In genomic region chr5:90590676-90591075, GRCm38 (mm10) we compare ENCODE assay signal across 22 mouse cellular contexts. TPM values are rescaled to one million over a fixed set of nuclear protein-coding genes. Genes with fewer than 3 reads are reported as not detected.
"Had no signal": no experiment of that assay in that cellular context is flagged by ENCODE, and none has a peak within 500 bp of the region (broad histone marks: within the 10 kb centered on the region; RNA-seq: fewer than 3 reads in every experiment).

No protein-coding gene starts in this region.

- DNase-seq: kidney, adult 18-20 months; layer of hippocampus, adult 9-11 months; liver, embryonic 13.5 days; lung, adult 2 months; lung, postnatal 14 days; lung, postnatal 4 days; midbrain, embryonic 14.5 days; thymus, adult 18-20 months; thymus, postnatal 36 days had no signal

RNA-seq across cellular contexts. Expression of gene 5830473C10Rik, which starts 29.8 kb away (rescaled TPM):
- total RNA-seq: layer of hippocampus, adult 2 months; layer of hippocampus, postnatal 25 days; megakaryocyte progenitor cell, adult 5-6 weeks; megakaryocyte-erythroid progenitor cell, adult 5-6 weeks; midbrain, postnatal 0 days had no signal
- polyA plus RNA-seq: limb, embryonic 11.5 days; lung, adult 2 months; midbrain, embryonic 11.5 days; midbrain, embryonic 14.5 days; neural tube, embryonic 11.5 days; neural tube, embryonic 14.5 days; small intestine, adult 2 months; spleen, adult 2 months; stomach, postnatal 0 days; urinary bladder, adult 2 months had no signal

RNA-seq across cellular contexts. Expression of gene Rassf6, which starts 49.8 kb away (rescaled TPM):
- total RNA-seq: megakaryocyte-erythroid progenitor cell, adult 5-6 weeks had no signal
